Mouse (Mus musculus) ES-CJ7 (cell line): ENCODE measurements at regions not wholly inside any gene's neighbourhood (a gene's known extent, or its start where the extent isn't known, plus 50 kb on each side); places are given as distances from the start of the nearest gene placed in this dataset.

Experiments used
- DNase-seq: peaks from one replicate; pipeline ENCODE4 v3.0.0; 2011; ENCODE audit warnings: low read depth, low spot score

GRCm38 (mm10) chrX:169554359-169554758 is 130.6 kb upstream of the Mid1 start:
- no peak for DNase-seq

DNA sequence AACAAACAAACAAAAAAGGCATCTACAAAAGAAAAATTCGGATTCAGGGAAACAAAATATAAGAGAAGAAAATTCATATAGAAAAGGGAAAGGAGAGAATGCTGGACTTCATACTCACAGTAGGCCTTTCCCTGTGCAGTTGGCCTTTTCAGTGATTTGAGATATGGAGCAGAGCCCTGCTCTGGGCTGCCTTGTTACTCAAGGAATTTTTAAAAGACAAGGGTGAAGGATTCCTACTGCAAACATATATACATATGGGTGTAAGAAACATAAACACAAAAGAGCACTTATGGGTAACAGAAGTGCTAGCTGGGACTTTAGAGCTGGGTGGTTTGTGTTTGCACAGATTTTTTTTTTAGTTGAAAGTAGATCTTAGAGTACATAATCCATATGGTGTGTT is 132.1 kb upstream of the Mid1 start:
- no peak for DNase-seq

GRCm38 (mm10) chrX:169544037-169544436 is 141.0 kb upstream of the Mid1 start:
- DNase-seq: no peak

- no peak for DNase-seq
Observed at GRCm38 (mm10) chrX:169508229-169508628, 176.8 kb upstream of the Mid1 start.

DNA sequence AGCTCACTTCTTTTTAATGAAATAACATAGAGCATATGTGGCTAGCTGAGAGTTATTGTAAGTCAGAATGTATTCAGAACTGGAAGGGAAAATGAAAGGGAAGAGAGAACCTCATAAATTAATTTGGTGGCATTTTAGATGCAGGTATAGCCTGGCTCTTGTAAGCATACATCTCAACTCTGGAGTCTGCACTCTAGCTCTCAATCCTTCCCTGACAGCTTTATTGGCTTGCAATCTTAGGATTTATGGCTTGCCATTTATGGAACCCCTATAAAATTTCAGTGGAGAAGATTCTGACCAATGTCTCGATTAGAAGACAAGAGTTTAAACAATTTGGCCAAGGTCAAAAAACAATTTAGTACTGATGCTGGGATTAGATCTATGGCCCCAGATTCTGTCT is 173.4 kb upstream of the Hccs start:
- no peak for DNase-seq

DNA sequence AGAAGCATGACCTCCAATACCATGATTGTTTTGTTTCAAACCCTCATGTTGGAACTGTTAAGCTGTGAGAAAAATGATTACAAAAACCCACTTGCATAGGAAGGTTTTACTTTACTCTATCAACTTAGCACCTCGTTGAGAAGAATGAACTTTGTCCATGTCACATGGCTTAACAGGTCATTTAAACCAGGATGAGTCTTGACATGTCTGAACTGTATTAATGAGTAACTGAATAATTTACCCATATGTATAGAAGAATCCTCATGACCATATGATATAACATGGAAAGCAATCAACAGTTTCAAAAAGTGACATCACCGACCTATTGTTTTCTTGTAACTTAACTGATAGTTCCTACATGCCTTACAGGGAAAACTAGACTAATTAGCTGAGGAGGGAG is 153.3 kb upstream of the Hccs start:
- DNase-seq: no peak

DNA sequence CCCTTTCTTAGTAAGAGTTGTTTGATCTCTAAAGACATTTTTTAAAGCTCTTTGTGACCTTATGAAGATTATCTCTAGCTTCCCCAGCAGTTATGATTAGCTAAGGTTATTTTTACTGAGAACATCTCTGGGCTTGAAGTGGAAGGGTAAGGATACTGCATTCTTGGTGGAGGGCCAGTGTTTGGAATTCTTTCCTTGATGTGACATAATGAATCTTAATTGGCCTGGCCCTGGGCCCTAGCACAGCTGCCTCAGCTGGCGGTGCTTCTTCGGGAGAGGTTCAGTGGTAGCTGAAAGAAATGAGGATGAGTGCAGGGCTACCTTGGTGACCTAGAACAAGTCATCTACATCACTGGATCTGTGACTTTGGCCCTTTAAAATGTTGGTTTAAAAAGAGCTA is 150.5 kb upstream of the Hccs start:
- no peak for DNase-seq

- DNase-seq: peak; percentile 3
Observed at GRCm38 (mm10) chrX:169450159-169450558, 130.0 kb upstream of the Hccs start.

GRCm38 (mm10) chrX:169439546-169439945 is 119.4 kb upstream of the Hccs start:
- no peak for DNase-seq

GRCm38 (mm10) chrX:169438626-169439025 is 118.5 kb upstream of the Hccs start:
- peak; percentile 3 for DNase-seq

GRCm38 (mm10) chrX:169433903-169434302 is 113.7 kb upstream of the Hccs start:
- DNase-seq: no peak

- no peak for DNase-seq
Observed at GRCm38 (mm10) chrX:169396825-169397224, 76.7 kb upstream of the Hccs start.

GRCm38 (mm10) chrX:169386640-169387039 is 66.5 kb upstream of the Hccs start:
- DNase-seq: no peak
